Mouse (Mus musculus): ENCODE measurements around the gene A2ml1. TPM values are rescaled to one million over a fixed set of nuclear protein-coding genes. Genes with fewer than 3 reads are reported as not detected.

Gene A2ml1
- polyA plus RNA-seq, 1 experiment from 2014 or later: not detected

DNA sequence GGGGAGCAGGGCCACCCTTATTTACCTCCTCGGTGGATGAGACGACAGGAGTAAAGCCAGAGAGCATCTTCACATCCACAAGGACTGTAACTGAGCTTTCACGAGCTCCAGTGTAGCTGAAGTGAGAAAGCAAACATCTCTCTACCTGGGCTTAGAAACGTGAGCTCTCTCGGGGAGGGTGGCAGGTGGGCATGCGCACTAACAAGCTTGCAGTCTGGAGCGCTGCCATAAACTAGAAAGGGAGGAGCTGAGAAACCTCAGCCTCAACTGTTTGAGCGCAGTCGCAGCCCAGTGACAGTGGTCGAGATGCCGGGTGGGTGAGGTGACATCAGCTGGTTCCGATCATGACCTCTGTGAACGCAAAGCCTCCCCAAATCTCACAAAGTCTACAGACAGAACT, 38.2 kb downstream of the A2ml1 start:
- WGBS: 80% methylated on average over 13 of the region's 13 CpGs
- Histone ChIP-seq H3K9me3 (no peaks in the 10 kb centered on the region), H3K27ac (replicated peaks) (no peak overlapping the region), H3K36me3 (replicated peaks) (no peaks in the 10 kb centered on the region), H3K27me3 (replicated peaks; ENCODE audit: low read depth, poor library complexity, severe bottlenecking) (no peaks in the 10 kb centered on the region), H3K4me1 (0 out of 2 replicates have a peak, but pooled peaks cover 4% of the 10 kb centered on the region), H3K4me3 (no peak overlapping the region)
- no peak for DNase-seq (ENCODE audit: low spot score)

DNA sequence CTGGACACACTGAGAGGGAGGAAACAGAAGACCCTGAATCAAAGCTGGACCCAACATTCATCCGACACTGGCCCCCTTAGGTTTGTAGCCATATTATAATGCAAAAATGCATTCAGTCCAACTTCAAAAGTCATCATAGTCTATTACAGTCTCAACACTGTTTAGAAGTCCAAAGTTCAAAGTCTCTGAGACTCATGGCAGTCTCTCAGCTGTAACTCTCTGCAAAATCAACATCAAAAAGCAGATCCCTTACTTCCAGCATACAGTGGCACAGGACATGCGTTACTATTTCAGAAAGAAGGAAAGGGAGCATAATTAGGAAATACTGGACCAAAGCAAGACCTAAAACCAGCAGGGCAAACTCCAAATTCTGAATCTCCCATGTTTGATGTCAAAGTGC, 46.2 kb downstream of the A2ml1 start:
- no peaks in the 10 kb centered on the region for H3K9me3 ChIP-seq
- no peaks in the 10 kb centered on the region for H3K36me3 ChIP-seq (replicated peaks)
- 90% methylated on average over 2 of the region's 2 CpGs for WGBS
- no peaks in the 10 kb centered on the region for H3K27me3 ChIP-seq (replicated peaks; ENCODE audit: low read depth, poor library complexity, severe bottlenecking)
- H3K27ac ChIP-seq (replicated peaks): no peak overlapping the region
- H3K4me1 ChIP-seq: no peaks in the 10 kb centered on the region
- DNase-seq (ENCODE audit: low spot score): no peak
- no peak overlapping the region for H3K4me3 ChIP-seq

DNA sequence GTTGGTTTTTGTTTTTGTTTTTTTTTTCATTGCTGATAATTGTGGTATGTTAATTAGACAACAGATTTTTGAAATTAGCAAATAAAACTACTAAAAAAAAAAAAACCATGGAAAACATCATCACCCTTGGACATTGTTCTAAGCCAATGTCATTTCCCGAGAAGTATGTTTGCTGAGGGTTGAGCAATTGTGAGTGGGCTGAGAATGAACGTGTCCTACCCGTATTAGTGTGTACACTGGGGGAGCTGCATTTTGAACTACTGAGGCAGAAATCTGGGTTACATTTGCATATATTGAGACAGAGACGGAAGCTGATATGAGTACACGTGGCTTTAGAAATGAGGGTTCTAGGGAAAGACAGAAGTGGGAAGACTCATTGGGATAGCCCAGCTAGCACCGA, 48.1 kb downstream of the A2ml1 start:
- H3K36me3 ChIP-seq (replicated peaks): no peaks in the 10 kb centered on the region
- 90% methylated on average over 6 of the region's 6 CpGs for WGBS
- no peaks in the 10 kb centered on the region for H3K27me3 ChIP-seq (replicated peaks; ENCODE audit: low read depth, poor library complexity, severe bottlenecking)
- no peaks in the 10 kb centered on the region for H3K4me1 ChIP-seq
- no peaks in the 10 kb centered on the region for H3K9me3 ChIP-seq
- no peak overlapping the region for H3K27ac ChIP-seq (replicated peaks)
- H3K4me3 ChIP-seq: no peak overlapping the region
- DNase-seq (ENCODE audit: low spot score): no peak

DNA sequence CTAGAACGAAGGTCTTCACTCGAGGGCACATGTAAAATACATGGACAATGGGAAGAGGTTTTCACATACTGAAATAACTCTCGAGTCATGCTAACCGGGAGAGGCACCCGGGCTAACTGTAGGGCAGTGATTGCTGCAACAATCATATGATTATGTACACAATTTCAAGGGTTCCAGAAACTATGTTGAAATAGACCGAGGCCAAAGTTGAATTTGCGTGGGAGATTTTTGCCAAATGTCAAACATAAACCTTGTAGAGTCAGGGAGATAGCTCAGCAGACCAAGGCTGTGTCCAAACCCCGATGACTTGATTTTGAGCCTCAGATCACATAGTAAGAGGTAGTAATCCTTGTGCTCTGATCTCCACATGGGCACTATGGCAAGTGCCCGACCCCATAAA, 48.7 kb downstream of the A2ml1 start:
- no peaks in the 10 kb centered on the region for H3K4me1 ChIP-seq
- no peak overlapping the region for H3K4me3 ChIP-seq
- H3K27me3 ChIP-seq (replicated peaks; ENCODE audit: low read depth, poor library complexity, severe bottlenecking): no peaks in the 10 kb centered on the region
- 90% methylated on average over 9 of the region's 9 CpGs for WGBS
- no peak for DNase-seq (ENCODE audit: low spot score)
- H3K27ac ChIP-seq (replicated peaks): no peak overlapping the region
- H3K36me3 ChIP-seq (replicated peaks): no peaks in the 10 kb centered on the region
- H3K9me3 ChIP-seq: no peaks in the 10 kb centered on the region

DNA sequence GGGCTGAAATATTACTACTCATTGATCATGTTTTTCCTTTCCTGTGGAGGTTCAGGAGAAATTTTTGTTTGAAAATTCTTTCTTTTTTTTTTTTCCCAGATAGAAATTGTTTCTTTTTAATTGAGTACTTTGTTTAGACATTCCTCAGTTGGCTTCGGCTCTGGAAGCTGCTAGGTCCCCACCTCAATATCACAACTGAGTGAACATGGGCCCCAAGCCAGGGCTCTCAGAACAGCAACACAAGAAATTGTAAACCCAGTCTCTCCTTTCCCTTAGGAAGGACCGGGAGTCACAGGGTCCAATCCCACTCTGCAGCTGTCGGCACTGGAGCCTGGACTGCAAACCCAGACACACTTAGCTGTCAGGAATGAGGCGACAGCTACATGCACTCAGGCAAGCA, 52.9 kb downstream of the A2ml1 start:
- H3K36me3 ChIP-seq (replicated peaks): no peaks in the 10 kb centered on the region
- 82% methylated on average over 4 of the region's 4 CpGs for WGBS
- H3K27ac ChIP-seq (replicated peaks): no peak overlapping the region
- no peak for DNase-seq (ENCODE audit: low spot score)
- no peaks in the 10 kb centered on the region for H3K27me3 ChIP-seq (replicated peaks; ENCODE audit: low read depth, poor library complexity, severe bottlenecking)
- H3K4me3 ChIP-seq: no peak overlapping the region
- no peaks in the 10 kb centered on the region for H3K4me1 ChIP-seq
- H3K9me3 ChIP-seq: no peaks in the 10 kb centered on the region

DNA sequence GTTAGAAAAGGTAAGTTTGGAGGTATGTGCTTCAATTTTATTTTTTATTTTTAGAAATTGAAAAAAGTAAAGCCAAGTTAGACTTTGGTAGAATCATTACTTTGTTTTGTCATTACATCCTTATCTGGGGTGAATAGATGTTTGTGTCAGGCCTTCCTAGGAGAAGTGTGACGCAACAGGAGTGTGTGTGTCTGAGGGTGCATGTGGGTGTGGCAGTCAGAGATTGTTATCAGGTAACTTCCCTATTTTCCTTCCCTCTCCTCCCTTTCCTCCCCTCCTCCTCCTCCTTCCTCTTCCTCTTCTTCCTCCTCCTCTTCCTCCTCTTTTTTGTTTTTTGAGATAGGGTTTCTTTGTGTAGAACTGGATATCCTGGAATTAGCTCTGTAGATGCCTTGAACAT, 54.3 kb downstream of the A2ml1 start:
- Histone ChIP-seq H3K27me3 (replicated peaks; ENCODE audit: low read depth, poor library complexity, severe bottlenecking) (no peaks in the 10 kb centered on the region), H3K27ac (replicated peaks) (no peak overlapping the region), H3K4me1 (no peaks in the 10 kb centered on the region), H3K9me3 (no peaks in the 10 kb centered on the region), H3K4me3 (no peak overlapping the region), H3K36me3 (replicated peaks) (no peaks in the 10 kb centered on the region)
- no peak for DNase-seq (ENCODE audit: low spot score)
- 85% methylated on average over 1 of the region's 1 CpGs for WGBS

DNA sequence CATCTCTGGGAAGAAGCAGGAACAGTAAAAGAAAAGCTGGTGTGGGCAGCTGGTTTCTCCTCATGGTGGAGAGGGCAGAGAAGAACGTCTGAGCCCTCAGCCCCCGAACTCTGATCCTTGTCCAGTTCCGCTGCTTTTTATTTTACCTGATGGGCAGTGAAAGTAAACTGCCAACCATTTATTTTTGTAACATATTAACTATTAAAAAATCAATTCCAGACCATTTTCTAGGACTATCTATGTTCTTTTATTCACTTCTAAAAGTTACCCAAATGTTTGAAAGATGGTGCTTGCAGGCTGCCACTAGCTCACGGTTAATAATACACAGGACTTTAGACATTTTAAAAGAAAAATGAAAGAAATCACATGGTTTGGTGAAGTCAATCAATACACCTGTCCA, 54.8 kb downstream of the A2ml1 start, which contains the start of gene Pzp:
TSS of gene Pzp (minus strand) at position 120 of the 400 bp plus-strand sequence.
- Histone ChIP-seq H3K4me1 (no peaks in the 10 kb centered on the region), H3K27me3 (replicated peaks; ENCODE audit: low read depth, poor library complexity, severe bottlenecking) (no peaks in the 10 kb centered on the region), H3K4me3 (no peak within 1 kb of the TSS), H3K36me3 (replicated peaks) (no peaks in the 10 kb centered on the region), H3K27ac (replicated peaks) (no peak within 1 kb of the TSS), H3K9me3 (no peaks in the 10 kb centered on the region)
- 91% methylated on average over 4 of the region's 4 CpGs for WGBS
- DNase-seq (ENCODE audit: low spot score): no peak

DNA sequence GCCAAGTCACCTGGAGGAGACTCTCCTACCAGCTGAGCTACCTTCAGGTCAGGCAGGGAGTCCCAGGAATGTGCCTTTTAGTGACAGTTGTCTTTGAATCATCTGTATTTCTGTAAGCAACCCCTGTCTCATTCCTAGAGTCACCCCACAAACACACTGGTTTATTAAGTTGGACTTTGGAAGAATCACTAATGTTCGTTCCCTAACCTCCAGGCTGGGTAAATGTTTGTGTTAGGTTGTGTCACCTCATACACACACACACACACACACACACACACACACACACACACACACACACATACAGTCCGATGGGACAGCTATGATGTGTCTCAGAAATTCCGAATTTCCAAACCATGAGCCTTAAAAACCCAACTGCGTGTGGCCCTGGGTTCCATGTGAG, 55.6 kb downstream of the A2ml1 start:
- Histone ChIP-seq H3K4me1 (no peaks in the 10 kb centered on the region), H3K9me3 (no peaks in the 10 kb centered on the region), H3K27ac (replicated peaks) (no peak overlapping the region), H3K4me3 (no peak overlapping the region), H3K27me3 (replicated peaks; ENCODE audit: low read depth, poor library complexity, severe bottlenecking) (no peaks in the 10 kb centered on the region), H3K36me3 (replicated peaks) (no peaks in the 10 kb centered on the region)
- WGBS: 93% methylated on average over 4 of the region's 4 CpGs
- DNase-seq (ENCODE audit: low spot score): no peak

DNA sequence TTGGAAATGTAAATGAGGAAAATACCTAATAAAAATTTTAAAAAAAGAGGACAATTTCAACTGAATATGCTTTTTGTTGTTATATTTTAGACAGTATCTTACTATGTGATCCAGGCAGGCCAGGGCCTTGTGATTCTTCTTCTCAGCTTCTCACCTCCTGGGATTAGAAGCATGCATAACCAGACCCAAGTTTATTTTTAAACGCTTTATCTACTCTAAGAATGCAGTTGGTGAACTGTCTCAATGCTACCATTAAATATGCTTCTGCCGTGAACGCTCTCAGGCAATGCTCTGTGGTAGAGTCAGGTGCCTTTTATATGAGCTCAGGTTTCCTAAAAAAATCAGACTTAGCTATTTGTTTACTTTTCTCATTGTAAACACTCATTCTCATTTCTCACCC, 58.0 kb downstream of the A2ml1 start:
- H3K9me3 ChIP-seq: no peaks in the 10 kb centered on the region
- DNase-seq (ENCODE audit: low spot score): no peak
- no peaks in the 10 kb centered on the region for H3K27me3 ChIP-seq (replicated peaks; ENCODE audit: low read depth, poor library complexity, severe bottlenecking)
- 87% methylated on average over 3 of the region's 3 CpGs for WGBS
- H3K36me3 ChIP-seq (replicated peaks): no peaks in the 10 kb centered on the region
- no peaks in the 10 kb centered on the region for H3K4me1 ChIP-seq
- H3K27ac ChIP-seq (replicated peaks): no peak overlapping the region
- no peak overlapping the region for H3K4me3 ChIP-seq

DNA sequence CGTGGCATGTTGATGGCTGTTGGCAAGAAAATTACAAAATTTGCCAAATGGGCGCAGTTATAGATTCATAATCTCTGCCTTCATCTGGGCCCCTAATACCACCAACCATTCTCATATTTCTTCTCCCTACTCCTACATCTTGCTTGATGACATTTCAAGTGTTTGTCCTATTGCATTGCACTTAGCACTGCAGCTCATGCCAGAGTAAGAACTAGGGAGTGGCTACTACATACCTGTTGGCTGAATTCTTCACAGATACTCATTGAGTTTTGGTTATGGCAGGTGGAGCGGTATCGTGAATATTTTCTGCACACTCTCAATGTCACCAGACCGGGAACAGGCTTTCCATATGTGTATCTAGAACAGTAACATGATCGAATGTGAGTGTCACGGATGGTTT, 62.2 kb downstream of the A2ml1 start:
- Histone ChIP-seq H3K4me3 (no peak overlapping the region), H3K4me1 (no peaks in the 10 kb centered on the region), H3K27me3 (replicated peaks; ENCODE audit: low read depth, poor library complexity, severe bottlenecking) (no peaks in the 10 kb centered on the region), H3K27ac (replicated peaks) (no peak overlapping the region), H3K9me3 (peaks cover 2% of the 10 kb centered on the region; the same call in 1 of the 2 replicates), H3K36me3 (replicated peaks) (no peaks in the 10 kb centered on the region)
- WGBS: 93% methylated on average over 7 of the region's 7 CpGs
- DNase-seq (ENCODE audit: low spot score): no peak

DNA sequence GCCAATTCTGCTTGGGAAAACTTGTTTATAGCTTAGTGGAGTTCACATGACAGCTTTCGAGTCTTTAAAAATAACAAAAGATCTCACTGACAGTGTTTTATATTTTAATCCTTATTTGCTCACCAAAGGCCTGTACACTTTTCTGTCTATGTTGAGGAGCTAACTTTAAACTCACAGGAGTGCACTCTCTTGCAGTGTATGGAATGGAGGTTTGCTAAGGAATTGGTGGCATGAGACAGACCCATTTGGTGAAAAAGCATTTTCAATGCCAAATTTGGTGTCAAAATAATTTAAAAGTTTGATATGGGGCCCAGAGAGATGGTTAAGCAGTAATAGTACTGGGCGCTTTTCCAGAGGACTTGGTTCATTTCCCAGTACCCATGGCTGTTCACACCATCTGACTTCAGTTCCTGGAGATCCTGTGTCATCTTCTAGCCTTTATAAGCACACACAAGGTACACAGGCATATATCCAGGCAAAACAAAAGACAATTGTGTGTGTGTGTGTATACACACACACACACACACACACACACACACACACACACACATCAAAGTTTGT, 75.7 kb downstream of the A2ml1 start:
- Histone ChIP-seq H3K36me3 (replicated peaks) (no peaks in the 10 kb centered on the region), H3K4me1 (no peaks in the 10 kb centered on the region), H3K4me3 (no peak overlapping the region), H3K27me3 (replicated peaks; ENCODE audit: low read depth, poor library complexity, severe bottlenecking) (no peaks in the 10 kb centered on the region), H3K9me3 (no peaks in the 10 kb centered on the region), H3K27ac (replicated peaks) (no peak overlapping the region)
- WGBS: 91% methylated on average over 2 of the region's 2 CpGs
- DNase-seq (ENCODE audit: low spot score): no peak

DNA sequence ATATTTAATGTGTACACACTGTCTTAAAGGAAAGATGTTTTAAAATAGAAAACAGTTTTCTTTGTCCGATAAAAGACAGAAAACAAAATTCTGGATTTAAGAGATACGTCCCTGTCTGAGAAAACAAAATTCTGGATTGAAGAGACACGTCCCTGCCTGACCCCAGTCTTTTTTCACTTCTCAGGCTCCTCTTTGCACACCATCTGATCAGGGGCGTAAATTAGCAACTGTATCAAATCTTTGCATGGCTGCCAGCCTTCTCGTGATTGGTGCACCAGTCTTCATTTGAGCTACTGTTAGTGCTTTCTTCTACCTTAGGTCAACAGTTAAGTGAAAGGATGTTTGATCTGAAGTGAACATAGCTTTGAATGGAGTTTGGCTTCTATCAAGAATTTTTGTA, 76.7 kb downstream of the A2ml1 start:
- Histone ChIP-seq H3K27ac (replicated peaks) (no peak overlapping the region), H3K4me3 (no peak overlapping the region), H3K4me1 (no peaks in the 10 kb centered on the region), H3K9me3 (no peaks in the 10 kb centered on the region), H3K27me3 (replicated peaks; ENCODE audit: low read depth, poor library complexity, severe bottlenecking) (no peaks in the 10 kb centered on the region), H3K36me3 (replicated peaks) (no peaks in the 10 kb centered on the region)
- WGBS: 85% methylated on average over 5 of the region's 5 CpGs
- DNase-seq (ENCODE audit: low spot score): no peak

DNA sequence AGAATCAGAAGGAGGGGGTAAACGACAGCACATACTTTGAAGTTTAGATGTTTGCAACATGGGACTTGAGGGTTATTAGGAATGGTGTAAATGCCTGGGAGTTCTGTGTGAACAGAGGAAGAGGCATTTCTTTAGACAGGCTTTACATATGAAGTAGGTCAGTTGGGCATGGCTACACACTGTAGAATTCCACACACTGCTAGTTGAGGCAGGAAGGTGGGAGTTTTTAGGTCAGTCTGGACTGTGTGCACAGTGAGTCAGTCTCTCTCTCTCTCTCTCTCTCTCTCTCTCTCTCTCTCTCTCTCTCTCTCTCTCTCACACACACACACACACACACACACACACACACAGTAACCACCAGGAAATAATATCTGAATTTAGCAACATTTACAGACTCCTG, 86.1 kb downstream of the A2ml1 start:
- Histone ChIP-seq H3K9me3 (no peaks in the 10 kb centered on the region), H3K36me3 (replicated peaks) (no peaks in the 10 kb centered on the region), H3K4me1 (0 out of 2 replicates have a peak, but pooled peaks cover 3% of the 10 kb centered on the region), H3K27me3 (replicated peaks; ENCODE audit: low read depth, poor library complexity, severe bottlenecking) (no peaks in the 10 kb centered on the region), H3K27ac (replicated peaks) (no peak overlapping the region), H3K4me3 (no peak overlapping the region)
- no peak for DNase-seq (ENCODE audit: low spot score)
- 86% methylated on average over 1 of the region's 1 CpGs for WGBS

All from embryonic facial prominence, embryonic 10.5 days (tissue).